Mouse (Mus musculus) heart, postnatal 0 days (tissue): ENCODE results near the gene Tmsb10.
A peak's percentile ranks its signal among the peaks of the same experiment; 100 is the strongest.

Source experiments
- CTCF ChIP-seq: IDR thresholded peaks from 2 replicates; pipeline ENCODE4 v1.5.1; 2016; ENCODE audit warnings: antibody characterized with exemption, control low read depth, low read depth
- EP300 ChIP-seq: IDR thresholded peaks from 2 replicates; pipeline ENCODE4 v1.6.1; 2016; ENCODE audit warnings: antibody characterized with exemption, low read depth

DNA sequence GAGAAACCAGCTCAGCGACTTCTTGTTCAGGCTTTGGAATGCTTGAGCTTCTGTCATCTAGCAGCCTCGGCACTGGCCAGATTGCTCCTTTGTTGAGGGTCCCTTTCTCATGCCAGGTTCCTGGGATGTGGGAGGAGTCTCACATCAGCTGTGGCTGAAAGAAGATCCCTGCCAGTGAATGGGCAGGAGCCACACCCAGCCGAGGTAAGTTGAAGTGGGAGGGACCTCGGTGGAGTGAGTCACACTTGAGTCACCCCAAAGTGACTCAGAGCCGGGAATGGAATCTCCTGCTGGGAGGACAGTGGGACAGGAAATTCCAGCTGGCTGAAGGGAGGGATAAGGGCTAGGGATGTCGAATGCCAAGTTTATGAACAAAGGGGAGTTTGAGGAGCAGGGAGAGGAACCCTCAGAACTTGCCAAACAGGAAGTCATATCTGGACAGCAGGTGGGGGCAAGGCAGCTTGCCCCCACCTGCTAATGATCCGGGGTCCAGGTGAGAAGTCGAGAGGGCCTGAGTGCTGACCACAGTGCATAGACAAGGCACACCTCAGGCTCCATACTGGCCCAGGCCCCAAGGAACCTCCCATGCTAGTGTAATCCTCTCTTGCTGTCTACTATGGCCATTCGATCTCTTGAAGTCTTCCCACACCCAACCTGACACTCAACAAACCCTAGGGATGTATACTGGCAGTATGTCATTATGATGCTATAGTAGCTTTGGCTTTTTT lies 31.6 kb downstream of the Tmsb10 start:
- TF ChIP-seq EP300 (peak; percentile 71; the same call in 1 of the 2 replicates), CTCF (no peak)
